Mouse (Mus musculus) kidney, postnatal 14 days (tissue): Measurements from ENCODE around the gene Alg12.
A peak's percentile ranks its signal among the peaks of the same experiment; 100 is the strongest.

Experiments used
- DNase-seq: peaks from one replicate; pipeline ENCODE4 v3.0.0; 2022; ENCODE audit warnings: mixed read lengths

Gene Alg12

GRCm38 (mm10) chr15:88819026-88819905 lies at the start of gene Alg12, which contains the start of gene Creld2:
Gene Alg12 (minus strand): TSS chr15:88819318.
Gene Creld2 (plus strand): TSS chr15:88819646.
- DNase-seq, result peak; percentile 100

DNA sequence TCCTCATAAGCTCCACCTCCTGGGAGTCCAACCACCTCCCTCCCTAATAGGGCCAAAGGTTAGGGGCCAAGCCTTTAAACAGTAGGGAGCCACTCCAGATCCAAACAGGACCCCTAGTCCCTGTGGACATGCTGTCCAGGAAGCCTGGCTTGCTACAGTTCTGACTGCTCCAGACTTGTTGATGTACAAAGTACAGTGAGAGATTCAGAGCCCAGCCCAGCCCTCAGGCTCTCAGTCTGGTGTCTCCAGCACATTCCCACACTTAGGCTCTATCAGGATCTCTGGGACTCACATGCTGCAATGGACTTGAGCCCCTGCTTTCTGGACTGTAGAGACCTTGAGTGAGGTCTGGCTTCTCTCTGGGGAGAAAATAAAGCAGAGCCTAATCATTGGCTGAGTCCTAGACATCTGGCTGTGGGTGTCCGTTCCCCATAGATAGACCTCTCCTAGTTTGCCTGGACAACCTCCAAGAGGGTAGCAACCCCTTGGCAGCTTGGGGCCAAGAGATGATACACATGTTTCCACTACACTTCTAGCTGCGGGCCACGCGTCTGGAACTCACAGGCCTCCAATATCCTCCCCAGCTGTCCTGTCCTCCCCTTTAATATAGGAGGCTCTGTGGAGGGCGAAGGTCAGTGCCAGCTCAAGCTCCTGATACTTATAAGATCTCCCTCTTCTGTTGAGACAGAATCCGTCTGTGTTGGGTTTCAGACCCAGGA lies 49.1 kb upstream of the Alg12 start:
- peak; percentile 82 for DNase-seq

DNA sequence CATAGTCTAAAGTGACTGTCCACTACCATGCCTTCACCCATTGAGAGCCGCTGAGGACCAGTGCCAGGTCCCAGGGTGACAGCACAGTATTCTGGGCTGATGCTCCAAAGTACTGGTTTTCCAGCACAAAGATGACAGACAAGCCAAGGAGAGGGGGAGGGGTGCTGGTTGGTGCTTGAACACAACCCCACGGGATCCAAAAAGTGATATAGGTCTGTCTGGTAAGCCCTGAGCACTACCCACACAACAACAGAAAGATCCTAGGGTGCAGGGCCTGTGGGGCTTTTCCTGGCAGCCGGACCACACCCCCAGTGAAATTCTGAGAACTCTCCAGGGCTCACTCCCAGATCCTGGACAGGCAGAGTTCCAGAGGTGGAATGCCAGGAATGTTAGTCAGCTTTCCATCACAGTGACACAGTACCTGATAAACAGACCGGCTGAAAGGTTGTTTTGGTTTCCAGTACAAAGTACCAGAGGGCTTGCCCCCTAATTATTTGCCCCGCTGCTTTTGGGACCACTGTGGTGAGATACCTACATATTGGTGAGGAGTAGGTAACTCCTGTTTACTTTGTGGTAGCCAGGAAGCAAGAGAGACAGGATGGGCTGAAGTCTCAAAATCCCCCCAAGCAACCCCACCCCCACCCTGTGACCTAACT lies 48.4 kb upstream of the Alg12 start:
- peak; percentile 91 for DNase-seq

DNA sequence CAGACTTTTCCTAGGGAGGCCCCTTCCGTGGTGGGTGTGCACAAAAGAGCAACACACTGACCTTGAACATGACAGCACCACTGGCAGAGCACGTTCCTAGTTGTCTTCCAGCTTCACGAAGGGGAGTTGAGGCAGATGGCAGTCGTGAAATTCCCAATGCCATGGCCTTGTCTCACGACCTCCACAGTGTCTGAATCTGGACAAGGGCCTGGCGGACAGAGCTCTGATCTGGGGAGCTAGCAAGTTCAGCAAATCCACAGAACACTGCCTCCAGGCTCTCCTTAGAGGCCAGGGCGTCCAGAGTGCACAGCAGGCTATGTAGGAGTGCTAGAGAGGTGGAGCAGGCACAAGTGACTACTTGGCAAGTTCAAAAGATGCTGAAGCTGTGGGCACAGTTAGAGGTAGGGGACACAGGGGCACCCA lies 47.8 kb upstream of the Alg12 start:
- no peak for DNase-seq

DNA sequence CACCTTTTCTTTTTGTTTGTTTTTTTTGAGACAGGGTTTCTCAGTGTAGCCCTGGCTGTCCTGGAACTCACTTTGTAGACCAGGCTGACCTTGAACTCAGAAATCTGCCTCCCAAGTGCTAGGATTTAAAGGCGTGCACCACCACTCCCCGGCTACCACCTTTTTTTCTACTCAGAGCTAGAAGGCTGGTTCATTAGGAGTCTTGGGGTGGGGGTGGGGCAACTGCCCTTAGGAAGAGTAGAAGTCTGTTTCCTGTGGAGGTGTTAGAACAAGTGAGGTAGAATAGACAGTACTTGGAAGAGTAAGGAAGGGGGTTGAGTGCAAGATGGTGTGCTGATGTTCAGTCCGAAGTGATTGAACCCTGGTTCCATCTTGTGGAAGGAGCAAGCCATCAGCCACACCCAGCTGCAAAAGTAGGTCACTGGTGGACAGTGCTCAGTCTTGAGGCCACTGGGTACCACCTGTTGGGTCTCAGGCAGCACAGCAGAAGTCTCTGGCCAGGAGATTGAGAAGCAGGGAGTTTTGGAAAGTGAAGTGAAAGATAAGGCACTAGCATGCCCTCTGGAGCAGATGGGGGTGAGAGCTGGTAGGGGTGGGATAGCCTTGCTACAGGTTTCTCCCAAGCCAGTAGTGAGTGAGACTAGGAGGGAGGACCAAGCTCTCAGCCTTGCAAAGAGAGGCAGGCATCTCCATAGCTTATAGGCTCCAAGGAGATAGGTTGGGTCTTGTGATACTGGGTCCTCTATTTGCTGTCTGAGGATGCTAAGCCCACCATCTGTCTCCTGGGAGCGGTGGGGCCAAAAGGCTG lies 47.0 kb upstream of the Alg12 start:
- DNase-seq, result peak; percentile 44

GRCm38 (mm10) chr15:88865061-88865460 lies 45.9 kb upstream of the Alg12 start:
- DNase-seq, result no peak

GRCm38 (mm10) chr15:88864270-88865030 lies 45.3 kb upstream of the Alg12 start:
- peak; percentile 79 for DNase-seq

DNA sequence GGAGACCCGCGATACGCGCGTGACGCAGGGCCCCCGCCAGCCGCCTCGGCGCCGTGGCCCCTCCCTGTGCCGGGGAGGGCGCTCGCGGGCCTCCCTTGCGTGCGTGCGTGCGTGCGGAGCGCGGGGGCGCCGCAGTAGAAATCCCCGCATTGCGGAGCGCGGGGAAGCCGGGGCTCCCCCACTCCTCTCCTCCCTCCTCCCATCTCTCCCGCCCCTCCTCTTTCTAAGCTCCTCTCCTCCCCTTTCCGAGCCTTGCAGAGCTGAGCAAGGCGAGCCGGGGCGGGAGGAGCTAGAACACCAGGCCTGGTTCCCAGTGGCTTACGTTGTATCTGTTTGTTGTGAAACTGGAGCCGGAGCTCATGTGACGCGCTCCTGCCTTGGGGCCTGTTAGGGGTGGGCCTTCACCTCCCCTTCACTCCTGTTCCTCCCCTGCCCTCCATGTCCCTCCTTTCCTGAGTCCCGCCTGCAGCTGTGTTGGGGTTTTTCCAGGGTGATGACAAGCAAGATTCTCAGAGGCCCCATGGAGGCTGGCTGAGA lies 44.6 kb upstream of the Alg12 start:
- peak; percentile 95 for DNase-seq

DNA sequence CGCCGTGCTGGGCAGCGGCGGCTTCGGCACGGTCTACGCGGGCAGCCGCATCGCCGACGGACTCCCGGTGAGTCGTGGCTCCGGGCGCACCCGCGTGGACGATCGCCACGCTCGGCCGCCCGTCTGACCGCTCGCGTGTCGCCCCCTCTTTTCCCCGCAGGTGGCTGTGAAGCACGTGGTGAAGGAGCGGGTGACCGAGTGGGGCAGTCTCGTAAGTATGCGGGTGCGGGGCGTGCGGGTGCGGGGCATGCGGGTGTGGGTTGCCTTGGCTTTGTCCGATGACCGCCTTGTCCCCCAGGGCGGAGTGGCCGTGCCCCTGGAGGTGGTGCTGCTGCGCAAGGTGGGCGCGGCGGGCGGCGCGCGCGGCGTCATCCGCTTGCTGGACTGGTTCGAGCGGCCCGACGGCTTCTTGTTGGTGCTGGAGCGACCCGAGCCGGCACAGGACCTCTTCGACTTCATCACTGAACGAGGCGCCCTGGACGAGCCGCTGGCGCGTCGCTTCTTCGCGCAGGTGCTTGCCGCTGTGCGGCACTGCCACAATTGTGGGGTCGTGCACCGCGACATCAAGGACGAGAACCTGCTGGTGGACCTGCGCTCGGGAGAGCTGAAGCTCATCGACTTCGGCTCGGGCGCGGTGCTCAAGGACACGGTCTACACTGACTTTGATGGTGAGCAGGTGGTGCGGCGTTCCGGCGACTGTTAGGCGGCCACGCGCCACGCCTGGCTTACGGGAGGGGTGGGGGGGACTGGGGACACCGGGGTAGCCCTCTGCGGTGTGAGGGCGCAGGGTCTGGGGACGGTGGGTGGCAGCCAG lies 44.0 kb upstream of the Alg12 start:
- DNase-seq, result peak; percentile 77

GRCm38 (mm10) chr15:88861772-88862622 lies 42.9 kb upstream of the Alg12 start, which contains the start of gene Pim3:
Gene Pim3 (plus strand): TSS chr15:88862186.
- DNase-seq, result peak; percentile 99

DNA sequence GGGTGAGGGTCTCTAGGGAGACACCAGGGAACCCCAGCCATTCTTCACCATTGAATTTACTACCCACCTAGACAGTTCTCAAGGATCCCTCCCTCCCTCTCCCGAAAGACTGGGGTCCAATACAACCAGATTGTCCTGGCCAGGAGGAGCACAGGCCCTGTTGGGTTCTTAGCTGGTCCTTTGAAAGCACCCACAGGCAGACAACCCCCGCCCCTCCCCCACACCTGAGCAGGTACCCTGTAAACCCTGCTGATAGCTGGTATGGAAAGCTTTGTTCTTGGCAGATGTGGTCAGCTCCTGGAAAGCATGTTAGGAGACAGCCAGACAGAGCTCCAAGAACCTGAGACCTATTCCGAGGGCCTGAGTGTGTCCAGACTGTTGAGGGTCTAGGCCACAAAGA lies 41.7 kb upstream of the Alg12 start:
- no peak for DNase-seq

DNA sequence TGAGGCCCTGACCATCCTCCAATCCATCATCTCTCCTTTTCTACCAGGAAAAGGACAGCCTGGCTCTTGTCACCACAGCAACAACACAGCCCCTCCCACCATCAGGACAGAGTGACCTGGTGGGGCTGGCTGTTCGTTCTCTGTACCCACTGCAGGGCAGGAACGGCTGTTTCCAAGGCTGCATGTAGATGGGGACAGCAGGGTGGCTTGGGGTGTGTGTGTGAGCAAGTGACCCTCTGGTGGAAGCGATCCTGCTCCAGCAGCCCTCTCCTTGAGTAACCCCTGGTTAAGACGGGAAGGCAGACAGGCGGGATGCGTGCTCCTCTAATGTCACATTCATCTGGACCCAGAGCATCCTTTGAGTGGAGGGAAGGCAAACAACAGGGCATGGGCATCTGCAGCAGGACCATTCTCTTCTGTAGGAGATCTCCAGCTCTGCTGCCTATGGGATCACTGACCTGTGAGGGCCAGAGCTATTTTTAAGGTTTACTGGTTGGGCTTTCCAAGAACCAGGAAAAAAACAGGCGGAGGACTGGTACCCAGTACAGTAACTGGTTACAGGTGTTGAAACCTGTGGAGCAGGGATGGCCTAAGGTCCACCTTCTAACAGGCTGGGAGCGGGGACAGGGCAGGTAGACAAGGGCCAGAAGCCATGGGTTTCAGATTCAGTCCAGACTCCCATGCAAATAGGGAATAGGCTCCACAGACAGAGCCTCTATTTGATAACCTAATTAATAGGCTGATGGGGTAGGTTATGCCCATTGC lies 40.3 kb upstream of the Alg12 start:
- no peak for DNase-seq

DNA sequence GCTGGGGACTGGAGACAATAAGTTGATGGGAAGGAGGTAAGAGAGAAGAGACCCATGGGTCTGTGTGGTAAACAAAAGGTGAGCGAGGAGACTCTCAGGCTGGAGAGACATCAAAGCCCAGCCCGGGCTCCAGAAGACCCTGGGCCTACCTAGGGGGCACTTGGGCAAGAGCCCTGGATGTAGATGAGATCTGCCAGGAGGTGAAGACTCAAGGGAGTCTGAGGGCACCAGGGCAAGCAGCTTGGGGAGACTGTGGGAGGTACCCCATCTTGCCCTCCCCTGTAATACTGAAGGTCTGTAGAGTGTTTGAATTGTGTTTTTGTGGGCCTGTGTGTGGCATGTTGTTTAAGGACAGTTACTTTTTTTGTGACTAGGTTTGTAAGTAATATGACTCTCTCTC lies 39.6 kb upstream of the Alg12 start:
- no peak for DNase-seq

- peak; percentile 35 for DNase-seq
Measured at GRCm38 (mm10) chr15:88858141-88858541, 39.0 kb upstream of the Alg12 start.

DNA sequence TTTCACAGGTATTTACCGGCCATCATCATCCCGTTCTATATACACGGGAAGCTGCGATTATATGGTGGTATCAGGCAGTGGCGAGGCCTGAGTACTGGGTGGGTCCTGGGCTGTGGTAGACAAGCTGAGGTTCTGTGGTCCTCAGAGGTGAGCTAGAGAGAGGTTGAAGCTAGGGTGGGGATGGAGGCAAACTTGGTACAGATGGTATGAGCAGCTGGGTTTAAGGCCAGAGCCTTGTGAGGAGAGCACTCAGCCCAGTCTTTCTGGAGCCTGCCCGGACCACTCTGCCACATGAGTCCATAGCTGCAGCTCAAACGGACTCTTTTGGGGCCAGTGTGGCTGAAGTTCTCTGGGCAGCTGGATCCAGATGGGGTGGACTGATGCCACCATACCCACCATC lies 38.2 kb upstream of the Alg12 start:
- no peak for DNase-seq

GRCm38 (mm10) chr15:88856613-88857012 lies 37.5 kb upstream of the Alg12 start:
- DNase-seq, result no peak

DNA sequence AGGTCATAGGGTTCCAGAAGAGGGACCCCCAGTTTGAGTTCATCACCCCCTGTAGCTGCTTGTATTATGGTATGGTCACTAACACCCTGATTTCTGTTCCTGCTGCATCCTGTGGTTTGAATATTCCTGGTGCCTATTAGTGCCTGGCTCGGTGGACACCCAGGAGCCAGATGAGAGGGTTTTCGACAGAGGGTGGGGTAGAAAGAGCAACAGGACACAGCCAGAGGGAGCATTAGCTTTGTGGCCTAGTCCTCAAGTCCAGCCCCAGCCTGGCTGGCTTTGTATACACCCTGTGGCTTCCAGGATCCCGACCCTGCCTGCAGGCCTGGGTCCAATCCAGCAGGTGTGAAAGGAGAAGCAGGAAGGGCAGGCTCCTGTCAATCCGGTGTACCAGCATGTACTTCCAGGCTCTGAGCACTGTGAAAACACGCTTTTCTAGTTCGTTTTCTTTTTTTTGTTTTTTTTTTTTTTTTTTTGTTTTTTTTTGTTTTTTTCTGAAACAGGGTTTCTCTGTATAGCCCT lies 36.8 kb upstream of the Alg12 start:
- DNase-seq, result peak; percentile 25
